Mouse (Mus musculus): ENCODE results near the gene Gm20479. TPM values are rescaled to one million over a fixed set of nuclear protein-coding genes. Genes with fewer than 3 reads are reported as not detected.

Gm20479 gene
- polyA plus RNA-seq, 1 experiment from 2014 or later = 0.35 TPM

DNA sequence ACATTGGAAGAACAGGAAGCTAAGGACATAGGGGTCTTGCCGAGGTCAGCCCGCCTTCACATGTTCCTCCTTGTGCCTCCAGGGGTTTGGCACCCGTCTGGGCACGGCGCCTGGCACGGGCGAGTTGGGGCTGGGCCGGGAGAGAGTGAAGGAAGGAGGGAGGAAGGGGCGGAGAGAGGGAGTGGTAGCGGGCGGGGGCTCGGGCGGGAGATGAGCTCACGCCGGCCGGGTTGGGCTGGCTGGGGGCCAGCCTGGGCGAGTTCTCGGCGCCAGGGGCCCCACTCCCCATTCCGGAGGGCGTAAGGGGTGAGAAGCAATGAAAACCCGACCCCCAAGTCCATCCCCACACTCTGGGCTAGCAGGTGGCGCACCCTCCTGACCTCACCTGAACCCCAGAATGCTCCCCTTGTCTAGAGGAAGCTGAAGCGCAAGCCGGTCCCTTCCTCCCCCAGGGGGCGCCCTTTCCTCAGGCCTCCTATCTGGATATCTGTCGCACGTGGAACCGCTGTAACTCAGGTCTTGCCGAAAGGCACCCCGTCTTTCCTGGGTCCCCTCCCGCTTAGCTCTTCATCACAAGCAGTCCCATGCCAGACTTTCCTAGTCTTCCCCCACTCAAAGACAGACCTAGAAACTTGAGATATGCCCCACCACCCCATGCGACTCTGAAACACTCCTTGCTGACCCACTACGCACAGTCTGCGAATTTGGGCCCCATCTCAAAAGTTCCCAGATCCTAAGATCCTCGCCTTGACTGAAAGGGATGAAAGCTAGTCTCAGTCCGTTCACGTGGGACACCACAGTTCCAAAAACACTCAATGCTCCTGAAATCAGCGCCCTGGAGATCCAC, 24.6 kb downstream of the Gm20479 start:
- Histone ChIP-seq H3K4me2 (replicated peaks) (peak overlapping the region; percentile 90), H3K4me3 (replicated peaks) (peak overlapping the region; percentile 53), H3K9me3 (replicated peaks) (no peaks in the 10 kb centered on the region), H3K27me3 (peaks cover 48% of the 10 kb centered on the region), H3K27ac (replicated peaks) (peak overlapping the region; percentile 87), H3K9ac (peak overlapping the region; percentile 55), H3K36me3 (no peaks in the 10 kb centered on the region), H3K4me1 (peaks cover 89% of the 10 kb centered on the region)
- ATAC-seq (ENCODE audit: insufficient number of reproducible peaks, low FRiP score, low TSS enrichment, low read depth) = peak; percentile 4; the same call in 1 of the 2 replicates
- WGBS = under 1% methylated on average over 36 of the region's 39 CpGs

DNA sequence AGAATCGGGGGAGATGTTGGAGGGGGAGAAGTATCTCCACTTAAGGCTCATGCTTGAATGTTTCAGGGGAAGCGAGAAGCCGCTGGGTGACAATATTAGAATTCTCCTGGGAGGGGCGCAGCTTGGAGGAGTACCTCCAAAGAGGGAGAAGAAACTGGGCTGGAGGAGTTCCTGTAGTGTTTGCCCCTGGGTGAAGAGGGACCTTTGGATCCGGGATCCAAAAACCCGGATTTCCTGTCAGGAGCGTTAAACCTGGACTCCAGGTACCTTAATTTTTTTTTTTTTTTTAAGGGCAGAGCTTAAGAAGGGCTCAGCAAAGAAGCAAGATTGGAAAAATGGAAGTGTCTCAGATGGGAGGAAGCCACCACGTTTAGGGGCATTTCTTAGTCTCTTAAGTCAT, 25.4 kb downstream of the Gm20479 start:
- H3K4me2 ChIP-seq (replicated peaks) = peak overlapping the region; percentile 90
- H3K27ac ChIP-seq (replicated peaks) = peak overlapping the region; percentile 87
- H3K4me3 ChIP-seq (replicated peaks) = peak overlapping the region; percentile 53
- H3K4me1 ChIP-seq = peaks cover 82% of the 10 kb centered on the region
- 3% methylated on average over 8 of the region's 8 CpGs for WGBS
- peaks cover 50% of the 10 kb centered on the region for H3K27me3 ChIP-seq
- H3K36me3 ChIP-seq = 0 out of 2 replicates have a peak, but pooled peaks cover 5% of the 10 kb centered on the region
- ATAC-seq (ENCODE audit: insufficient number of reproducible peaks, low FRiP score, low TSS enrichment, low read depth) = no peak
- H3K9me3 ChIP-seq (replicated peaks) = no peaks in the 10 kb centered on the region
- no peak overlapping the region for H3K9ac ChIP-seq

DNA sequence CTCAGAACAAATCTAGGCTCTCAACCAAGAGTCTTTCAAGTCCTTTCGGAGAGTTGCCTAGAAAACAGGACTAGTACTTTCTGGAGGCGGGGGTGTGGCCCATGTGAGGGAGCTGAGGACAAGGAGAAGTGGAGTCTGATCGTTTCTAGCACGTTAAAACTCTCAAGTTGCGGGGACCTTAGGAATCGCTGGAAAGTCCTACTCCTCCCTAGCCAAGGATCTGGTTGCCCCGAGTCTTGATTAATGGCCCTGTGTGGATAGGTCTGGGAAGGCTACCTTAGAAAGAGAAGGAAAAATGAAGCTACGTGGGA, 25.7 kb downstream of the Gm20479 start:
- Histone ChIP-seq H3K4me1 (peaks cover 80% of the 10 kb centered on the region), H3K27me3 (peaks cover 52% of the 10 kb centered on the region), H3K4me2 (replicated peaks) (peak overlapping the region; percentile 90), H3K27ac (replicated peaks) (peak overlapping the region; percentile 87), H3K9ac (0 out of 2 replicates have a peak overlapping the region, but pooled peaks have one; percentile 12), H3K9me3 (replicated peaks) (no peaks in the 10 kb centered on the region), H3K4me3 (replicated peaks) (peak overlapping the region; percentile 53), H3K36me3 (0 out of 2 replicates have a peak, but pooled peaks cover 8% of the 10 kb centered on the region)
- no peak for ATAC-seq (ENCODE audit: insufficient number of reproducible peaks, low FRiP score, low TSS enrichment, low read depth)
- WGBS = 2% methylated on average over 8 of the region's 8 CpGs

DNA sequence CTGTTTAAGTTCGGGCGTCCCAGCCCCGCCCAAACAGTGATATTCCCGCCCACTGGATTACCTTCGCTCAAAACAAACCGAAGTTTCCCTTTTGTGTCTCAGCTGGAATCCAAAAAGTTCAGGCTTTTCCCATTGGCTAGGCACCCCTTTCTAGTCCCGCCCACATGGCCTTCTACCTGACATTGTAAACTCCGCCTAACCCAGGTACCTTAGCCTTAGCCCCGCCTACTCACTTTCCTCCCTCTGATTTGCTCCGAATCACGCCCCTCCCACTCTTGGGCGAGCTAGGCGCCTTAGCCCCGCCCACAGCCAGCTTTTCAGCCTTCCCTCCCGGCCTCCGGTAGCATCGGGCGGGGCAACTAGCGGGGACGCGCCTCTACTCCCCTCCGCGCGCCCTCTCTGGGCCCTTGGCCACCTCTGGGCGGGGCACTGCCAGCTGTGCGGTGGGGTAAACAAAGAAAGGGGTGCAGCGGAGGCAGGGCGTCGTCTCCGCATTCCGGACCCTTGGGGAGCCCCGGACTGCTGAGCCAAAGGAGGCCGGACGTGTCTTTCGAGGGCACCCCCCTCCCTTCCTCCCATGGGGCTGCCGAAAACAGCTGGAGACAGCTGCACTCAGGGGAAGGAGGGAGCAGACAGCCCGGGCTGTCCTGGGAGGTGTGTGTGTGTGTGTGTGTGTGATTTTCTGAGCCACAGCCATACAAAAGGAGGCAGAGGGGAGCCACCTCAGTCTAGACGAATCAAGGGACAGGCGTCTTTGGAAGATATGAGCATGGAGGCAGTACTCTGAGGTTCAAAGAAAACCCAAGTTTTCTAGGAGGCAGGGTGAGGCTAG, 26.3 kb downstream of the Gm20479 start:
- Histone ChIP-seq H3K9me3 (replicated peaks) (no peaks in the 10 kb centered on the region), H3K4me1 (peaks cover 80% of the 10 kb centered on the region), H3K27ac (replicated peaks) (peak overlapping the region; percentile 87), H3K9ac (peak overlapping the region; percentile 12), H3K4me3 (replicated peaks) (peak overlapping the region; percentile 53), H3K27me3 (peaks cover 52% of the 10 kb centered on the region), H3K36me3 (0 out of 2 replicates have a peak, but pooled peaks cover 9% of the 10 kb centered on the region), H3K4me2 (replicated peaks) (peak overlapping the region; percentile 90)
- ATAC-seq (ENCODE audit: insufficient number of reproducible peaks, low FRiP score, low TSS enrichment, low read depth) = peak; percentile 72
- under 1% methylated on average over 39 of the region's 39 CpGs for WGBS

DNA sequence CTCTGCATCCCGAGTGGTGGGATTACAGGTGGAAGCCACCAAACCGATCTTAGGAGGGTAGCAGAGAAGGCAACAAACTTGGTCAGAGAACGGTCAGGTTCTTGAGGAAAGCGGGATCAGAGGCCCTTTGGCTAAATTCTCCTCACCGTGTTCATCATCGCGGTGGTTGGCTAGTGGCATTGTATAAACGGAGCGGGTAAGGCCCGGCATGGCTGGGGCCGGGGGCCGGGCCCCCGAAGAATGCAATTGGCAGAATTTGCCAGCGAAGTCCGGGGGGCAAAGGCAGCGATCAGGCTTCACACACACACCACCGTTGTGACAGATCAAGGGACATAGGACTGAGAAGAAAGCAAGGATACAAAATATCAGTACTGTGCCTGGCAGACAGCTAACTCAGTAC, 27.2 kb downstream of the Gm20479 start:
- Histone ChIP-seq H3K4me1 (peaks cover 79% of the 10 kb centered on the region), H3K9me3 (replicated peaks) (no peaks in the 10 kb centered on the region), H3K4me3 (replicated peaks) (peak overlapping the region; percentile 53), H3K36me3 (0 out of 2 replicates have a peak, but pooled peaks cover 9% of the 10 kb centered on the region), H3K9ac (no peak overlapping the region), H3K27me3 (peaks cover 57% of the 10 kb centered on the region), H3K4me2 (replicated peaks) (peak overlapping the region; percentile 90), H3K27ac (replicated peaks) (no peak overlapping the region)
- 29% methylated on average over 17 of the region's 17 CpGs for WGBS
- no peak for ATAC-seq (ENCODE audit: insufficient number of reproducible peaks, low FRiP score, low TSS enrichment, low read depth)

DNA sequence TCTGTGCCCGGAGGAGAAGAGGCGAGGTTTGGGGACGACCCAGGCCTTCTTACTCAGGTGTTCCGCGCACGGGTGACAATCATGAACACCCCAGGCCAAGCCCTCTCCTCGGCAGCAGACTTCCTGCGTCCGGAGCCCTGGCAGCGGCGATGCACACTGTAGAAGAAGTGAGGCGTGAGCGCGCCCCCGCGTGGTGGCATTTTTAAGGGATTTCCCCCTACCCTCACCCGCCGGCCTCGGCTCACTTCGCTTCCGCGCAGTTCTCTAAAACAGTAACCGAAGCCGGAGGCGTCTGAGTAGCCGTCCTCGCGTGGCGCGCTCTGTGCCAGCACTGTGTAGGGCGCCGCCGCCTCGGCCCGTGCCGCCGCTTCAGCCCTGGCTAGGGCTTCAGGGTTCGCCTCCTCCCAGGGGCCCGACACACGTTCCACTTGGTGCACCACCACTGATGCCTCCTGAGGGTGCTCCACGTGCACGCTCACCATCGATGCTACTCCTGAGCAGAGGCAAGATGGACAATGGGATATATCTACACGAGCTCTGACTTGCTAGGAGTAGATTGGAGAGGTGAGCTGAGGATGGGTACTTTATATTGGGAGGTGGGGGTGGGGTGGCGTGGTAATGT, 27.8 kb downstream of the Gm20479 start:
- peaks cover 56% of the 10 kb centered on the region for H3K27me3 ChIP-seq
- H3K4me3 ChIP-seq (replicated peaks) = peak overlapping the region; percentile 53
- 0 out of 2 replicates have a peak, but pooled peaks have one; percentile 4 for ATAC-seq (ENCODE audit: insufficient number of reproducible peaks, low FRiP score, low TSS enrichment, low read depth)
- WGBS = 3% methylated on average over 45 of the region's 45 CpGs
- peaks cover 74% of the 10 kb centered on the region for H3K4me1 ChIP-seq
- 0 out of 2 replicates have a peak, but pooled peaks cover 9% of the 10 kb centered on the region for H3K36me3 ChIP-seq
- no peak overlapping the region for H3K9ac ChIP-seq
- no peaks in the 10 kb centered on the region for H3K9me3 ChIP-seq (replicated peaks)
- H3K4me2 ChIP-seq (replicated peaks) = peak overlapping the region; percentile 90
- H3K27ac ChIP-seq (replicated peaks) = no peak overlapping the region

GRCm38 (mm10) chr7:27328648-27329047, 28.6 kb downstream of the Gm20479 start:
- Histone ChIP-seq H3K36me3 (0 out of 2 replicates have a peak, but pooled peaks cover 9% of the 10 kb centered on the region), H3K27me3 (peaks cover 50% of the 10 kb centered on the region), H3K4me2 (replicated peaks) (peak overlapping the region; percentile 90; the same call in 1 of the 2 replicates), H3K4me3 (replicated peaks) (0 out of 2 replicates have a peak overlapping the region, but pooled peaks have one; percentile 53), H3K4me1 (peaks cover 66% of the 10 kb centered on the region), H3K9me3 (replicated peaks) (no peaks in the 10 kb centered on the region), H3K9ac (no peak overlapping the region), H3K27ac (replicated peaks) (no peak overlapping the region)
- WGBS = 36% methylated on average over 16 of the region's 16 CpGs
- no peak for ATAC-seq (ENCODE audit: insufficient number of reproducible peaks, low FRiP score, low TSS enrichment, low read depth)

DNA sequence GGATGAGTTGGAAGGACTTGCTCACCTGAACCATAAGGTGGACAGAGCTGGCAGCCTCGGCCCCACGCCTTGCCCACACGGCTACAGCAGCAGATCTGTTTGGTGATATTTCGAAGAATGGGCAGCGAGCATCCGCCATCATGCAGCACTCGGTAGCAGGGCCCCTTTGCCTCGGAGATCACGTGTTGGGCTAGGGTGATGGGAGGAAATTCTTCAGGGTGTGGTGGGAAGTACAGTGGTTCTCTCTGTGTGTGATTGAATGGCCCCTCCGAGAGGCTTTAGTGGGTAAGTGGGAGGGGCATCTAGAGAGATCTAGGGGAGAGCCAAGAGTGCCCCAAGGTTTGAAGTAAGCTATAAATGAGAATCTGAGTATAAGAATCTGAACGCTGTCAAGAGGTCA, 29.1 kb downstream of the Gm20479 start:
- no peaks in the 10 kb centered on the region for H3K9me3 ChIP-seq (replicated peaks)
- peaks cover 50% of the 10 kb centered on the region for H3K27me3 ChIP-seq
- no peak overlapping the region for H3K4me3 ChIP-seq (replicated peaks)
- H3K36me3 ChIP-seq = 0 out of 2 replicates have a peak, but pooled peaks cover 9% of the 10 kb centered on the region
- 85% methylated on average over 11 of the region's 11 CpGs for WGBS
- peaks cover 61% of the 10 kb centered on the region for H3K4me1 ChIP-seq
- no peak overlapping the region for H3K4me2 ChIP-seq (replicated peaks)
- H3K9ac ChIP-seq = no peak overlapping the region
- no peak overlapping the region for H3K27ac ChIP-seq (replicated peaks)
- ATAC-seq (ENCODE audit: insufficient number of reproducible peaks, low FRiP score, low TSS enrichment, low read depth) = no peak

- H3K27me3 ChIP-seq = peaks cover 50% of the 10 kb centered on the region
- H3K9ac ChIP-seq = no peak overlapping the region
- H3K9me3 ChIP-seq (replicated peaks) = no peaks in the 10 kb centered on the region
- 0 out of 2 replicates have a peak, but pooled peaks cover 9% of the 10 kb centered on the region for H3K36me3 ChIP-seq
- no peak for ATAC-seq (ENCODE audit: insufficient number of reproducible peaks, low FRiP score, low TSS enrichment, low read depth)
- H3K4me3 ChIP-seq (replicated peaks) = no peak overlapping the region
- H3K4me1 ChIP-seq = peaks cover 55% of the 10 kb centered on the region
- no peak overlapping the region for H3K4me2 ChIP-seq (replicated peaks)
- H3K27ac ChIP-seq (replicated peaks) = no peak overlapping the region
- WGBS = 92% methylated on average over 8 of the region's 8 CpGs
Measured at GRCm38 (mm10) chr7:27327500-27327899, 29.7 kb downstream of the Gm20479 start.

GRCm38 (mm10) chr7:27326101-27326880, 30.9 kb downstream of the Gm20479 start:
- Histone ChIP-seq H3K4me3 (replicated peaks) (peak overlapping the region; percentile 29; the same call in 1 of the 2 replicates), H3K9ac (no peak overlapping the region), H3K36me3 (0 out of 2 replicates have a peak, but pooled peaks cover 9% of the 10 kb centered on the region), H3K4me2 (replicated peaks) (peak overlapping the region; percentile 49), H3K4me1 (peaks cover 42% of the 10 kb centered on the region), H3K27ac (replicated peaks) (no peak overlapping the region), H3K27me3 (peaks cover 48% of the 10 kb centered on the region), H3K9me3 (replicated peaks) (no peaks in the 10 kb centered on the region)
- no peak for ATAC-seq (ENCODE audit: insufficient number of reproducible peaks, low FRiP score, low TSS enrichment, low read depth)
- 39% methylated on average over 34 of the region's 34 CpGs for WGBS
